Mouse (Mus musculus) embryonic facial prominence, embryonic 10.5 days (tissue): ENCODE data around the gene Gga2. TPM values are rescaled to one million over a fixed set of nuclear protein-coding genes. Genes with fewer than 3 reads are reported as not detected.

Source experiments
- DNase-seq: peaks from one replicate; pipeline ENCODE4 v3.0.0-alpha.2; 2017; ENCODE audit warnings: low spot score
- H3K27ac ChIP-seq: fragments of 300-500 bp; sonication (generic); replicated peaks from 2 replicates; pipeline ENCODE4 v1.5.1; 2016; ENCODE audit warnings: mild to moderate bottlenecking
- H3K27me3 ChIP-seq: fragments of 300-500 bp; sonication (generic); replicated peaks from 2 replicates; pipeline ENCODE4 v1.6.1; 2016; ENCODE audit warnings: low read depth, mild to moderate bottlenecking; ENCODE audit not compliant: poor library complexity, severe bottlenecking
- H3K36me3 ChIP-seq: fragments of 300-500 bp; sonication (generic); replicated peaks from 2 replicates; pipeline ENCODE4 v1.6.1; 2016; ENCODE audit warnings: mild to moderate bottlenecking, moderate library complexity
- H3K4me1 ChIP-seq: fragments of 300-500 bp; sonication (generic); 2 replicates; pipeline ENCODE4 v1.6.1; 2016
- H3K4me3 ChIP-seq: fragments of 300-500 bp; sonication (generic); 2 replicates; pipeline ENCODE4 v1.5.1; 2016; ENCODE audit warnings: mild to moderate bottlenecking, moderate library complexity
- H3K9me3 ChIP-seq: fragments of 300-500 bp; sonication (generic); 2 replicates; pipeline ENCODE4 v1.6.1; 2016; ENCODE audit warnings: mild to moderate bottlenecking
- WGBS: fragments of 180-500 bp; shearing (Covaris S2); methylation state at CpG from one replicate; pipeline ENCODE4 v1.1.7; 2016; 5-methylcytosine and 5-hydroxymethylcytosine counted together
- polyA plus RNA-seq: library from polyadenylated mRNA; unstranded; fragments of >200 nt; fragmentation: Nextera tagmentation; extraction: Ambion mirVana; gene quantifications from 2 replicates; pipeline ENCODE4 v1.2.1, GENCODE M21; 2016

Gene Gga2
- 111 and 124 TPM in 2 replicates for polyA plus RNA-seq

DNA sequence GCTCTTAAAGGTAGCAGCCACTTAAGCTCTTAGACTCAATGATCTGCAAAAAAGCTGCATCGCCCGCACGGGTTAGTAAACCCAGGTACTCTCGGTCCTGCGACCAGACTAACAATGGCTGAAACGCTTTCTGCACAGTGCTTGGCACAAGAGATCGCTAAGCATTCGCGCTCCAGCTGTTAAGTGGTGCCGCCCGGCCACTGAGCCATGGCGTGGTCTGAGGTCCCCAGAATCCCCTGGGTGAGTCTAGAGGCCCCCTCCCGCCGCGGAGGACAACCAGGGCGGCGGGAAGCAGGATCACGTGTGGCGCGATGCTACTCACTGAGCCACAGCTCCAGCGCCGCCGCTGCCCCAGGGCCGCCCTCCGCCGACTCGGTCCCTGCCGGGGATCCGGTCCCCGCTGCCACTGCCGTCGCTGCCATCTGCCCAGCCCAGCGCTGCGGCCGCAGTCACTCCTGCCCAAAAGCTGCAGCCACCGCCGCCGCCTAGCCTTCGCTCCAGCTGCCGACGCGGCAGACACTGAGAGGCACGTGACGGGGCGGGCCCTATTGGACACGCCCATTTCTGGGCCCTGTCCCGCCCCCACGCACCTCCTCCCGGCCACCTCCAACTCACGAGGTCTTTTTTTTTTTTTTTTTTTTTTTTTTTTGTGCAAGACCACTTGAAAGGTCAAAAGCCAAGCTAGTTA lies at the start of gene Gga2:
TSS of gene Gga2 (minus strand) at position 556 of the 688 bp plus-strand sequence.
- Histone ChIP-seq H3K36me3 (peaks cover 29% of the 10 kb centered on the region), H3K27ac (peak within 1 kb of the TSS; percentile 95), H3K9me3 (no peaks in the 10 kb centered on the region), H3K27me3 (no peaks in the 10 kb centered on the region), H3K4me1 (peaks cover 38% of the 10 kb centered on the region), H3K4me3 (peak within 1 kb of the TSS; percentile 87)
- WGBS, result under 1% methylated on average over 50 of the region's 50 CpGs
- DNase-seq, result peak; percentile 93

DNA sequence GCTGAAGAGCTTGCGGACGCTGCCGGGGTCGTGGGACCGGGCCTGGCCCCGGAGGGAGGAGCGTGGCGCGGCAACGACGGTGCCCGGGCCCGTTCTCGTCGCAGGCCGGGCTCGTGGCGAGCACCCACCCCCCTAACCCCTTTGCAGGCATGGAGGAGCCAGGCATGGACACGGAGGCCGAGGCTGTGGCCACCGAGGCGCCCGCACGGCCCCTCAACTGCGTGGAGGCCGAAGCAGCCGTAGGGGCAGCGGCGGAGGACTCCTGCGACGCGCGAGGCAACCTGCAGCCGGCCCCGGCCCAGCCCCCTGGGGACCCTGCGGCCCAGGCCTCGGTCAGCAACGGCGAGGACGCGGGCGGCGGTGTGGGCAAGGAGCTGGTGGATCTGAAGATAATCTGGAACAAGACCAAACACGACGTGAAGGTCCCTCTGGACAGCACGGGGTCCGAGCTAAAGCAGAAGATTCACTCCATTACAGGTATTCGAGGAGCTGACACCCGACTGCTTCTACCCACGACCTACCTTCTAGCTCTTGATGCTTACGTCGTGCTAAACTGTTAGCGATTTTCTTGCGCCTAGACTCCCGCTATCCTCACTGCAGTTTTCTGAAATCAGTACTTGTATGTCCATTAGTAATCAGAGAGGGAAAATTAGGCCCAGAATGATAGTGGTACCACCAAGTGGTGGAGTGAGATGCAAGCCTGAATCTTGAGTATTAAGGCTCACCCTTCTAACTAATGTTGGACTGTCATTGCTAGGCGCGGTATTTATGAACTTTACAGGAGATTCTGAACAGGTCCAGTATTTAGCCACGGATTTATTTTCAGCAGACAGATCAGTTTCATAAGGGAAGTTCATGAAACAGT lies 46.7 kb upstream of the Gga2 start:
- Histone ChIP-seq H3K27me3 (no peaks in the 10 kb centered on the region), H3K4me1 (peaks cover 29% of the 10 kb centered on the region), H3K4me3 (peak overlapping the region; percentile 99), H3K27ac (peak overlapping the region; percentile 93), H3K36me3 (peaks cover 46% of the 10 kb centered on the region), H3K9me3 (no peaks in the 10 kb centered on the region)
- WGBS, result 1% methylated on average over 58 of the region's 58 CpGs
- DNase-seq, result no peak

DNA sequence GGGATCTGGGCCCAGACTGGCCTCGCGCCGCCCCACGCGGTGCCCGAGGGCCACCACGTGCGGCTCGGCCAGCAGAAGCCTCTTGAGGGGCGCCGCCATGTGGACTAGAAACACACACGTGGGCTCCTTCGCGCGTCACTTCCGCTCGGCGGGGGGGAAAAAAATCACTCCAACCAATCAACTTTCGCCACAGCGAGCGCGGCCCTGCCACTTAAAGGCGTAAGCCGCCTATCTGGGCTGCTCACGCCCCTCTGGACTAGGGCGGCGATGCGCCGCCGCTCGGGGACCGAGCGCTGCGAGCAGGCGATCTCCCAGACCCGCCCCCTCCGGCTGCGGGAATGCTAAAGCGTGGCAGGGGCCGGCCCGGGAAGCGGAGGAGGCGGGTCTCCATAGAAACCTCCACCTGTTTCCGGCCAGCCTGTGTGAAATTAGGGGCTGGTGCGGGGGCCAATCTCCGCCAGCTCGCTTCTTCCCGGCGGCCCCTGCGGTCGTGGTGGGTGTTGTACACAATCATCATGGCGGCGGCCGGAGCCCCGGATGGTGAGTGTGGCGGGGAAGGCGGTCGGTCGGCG lies 46.0 kb upstream of the Gga2 start, which contains the start of the genes Ubfd1 and Ears2:
TSS of gene Ubfd1 (plus strand) at position 231 of the 572 bp plus-strand sequence.
TSS of gene Ears2 (minus strand) at position 319 of the 572 bp plus-strand sequence.
- no peaks in the 10 kb centered on the region for H3K27me3 ChIP-seq
- H3K27ac ChIP-seq, result peak within 1 kb of the TSS; percentile 93
- peaks cover 29% of the 10 kb centered on the region for H3K4me1 ChIP-seq
- WGBS, result under 1% methylated on average over 60 of the region's 60 CpGs
- DNase-seq, result peak; percentile 97
- H3K4me3 ChIP-seq, result peak within 1 kb of the TSS; percentile 99
- H3K9me3 ChIP-seq, result no peaks in the 10 kb centered on the region
- peaks cover 46% of the 10 kb centered on the region for H3K36me3 ChIP-seq

DNA sequence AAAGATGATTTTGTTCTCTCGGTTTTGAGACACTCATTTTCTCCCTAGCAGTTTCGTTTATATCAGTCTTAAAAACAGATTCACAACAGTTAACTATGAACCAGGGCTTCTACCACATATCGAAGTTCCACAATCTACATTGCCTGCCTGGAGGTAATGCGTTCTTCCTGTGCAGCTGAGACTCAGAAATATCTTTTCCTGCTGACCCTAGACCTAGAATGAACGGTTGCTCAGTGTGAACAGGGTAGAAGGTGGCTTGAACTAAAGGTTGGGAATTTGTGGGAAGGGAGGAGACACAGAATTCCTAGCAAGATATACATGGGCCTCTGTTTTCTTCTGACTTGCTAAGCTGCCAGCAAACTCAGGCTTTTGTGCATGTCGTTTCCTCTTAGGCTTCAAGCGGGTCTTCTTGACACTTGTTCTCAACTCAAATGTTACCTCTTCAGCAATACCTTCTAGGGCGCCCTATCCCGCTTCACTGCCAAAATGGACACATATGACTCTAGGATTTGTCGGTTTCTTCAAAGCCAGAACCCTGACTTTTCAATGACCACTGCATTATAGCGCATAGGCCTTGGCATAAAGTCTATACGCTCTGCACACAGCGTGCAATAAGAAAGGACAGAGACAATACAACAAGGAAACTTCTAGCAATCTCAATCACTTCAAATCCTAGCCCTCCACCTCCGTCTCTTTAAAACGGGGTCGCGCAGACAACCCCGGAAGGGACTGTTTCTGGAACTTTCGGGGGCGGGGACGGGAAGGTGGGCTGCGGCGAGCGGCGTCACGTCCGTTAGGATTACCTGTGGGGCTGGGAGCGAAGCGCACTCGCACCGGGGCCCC lies 45.3 kb upstream of the Gga2 start:
- no peaks in the 10 kb centered on the region for H3K27me3 ChIP-seq
- 22% methylated on average over 31 of the region's 31 CpGs for WGBS

DNA sequence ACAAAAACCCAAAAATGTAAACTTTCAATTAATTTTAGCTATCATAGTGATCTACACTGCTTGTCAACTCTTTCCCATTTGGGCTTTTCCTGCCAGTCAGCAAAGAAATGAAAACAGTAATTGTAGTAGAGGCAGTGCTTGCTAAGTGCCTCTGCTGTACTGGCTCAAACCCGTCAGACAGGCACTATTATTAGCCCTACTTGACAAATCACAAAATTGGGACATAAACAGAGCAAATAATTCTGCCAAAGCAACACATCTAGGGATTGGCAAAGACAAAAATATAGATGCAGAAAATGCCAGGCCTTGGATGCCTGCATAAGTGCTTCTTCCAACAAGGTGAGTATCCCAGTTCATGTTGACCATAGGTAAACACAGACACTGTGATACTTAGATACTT lies 44.6 kb upstream of the Gga2 start:
- no peaks in the 10 kb centered on the region for H3K27me3 ChIP-seq
- 73% methylated on average over 1 of the region's 1 CpGs for WGBS
- peak overlapping the region; percentile 99 for H3K4me3 ChIP-seq
- peaks cover 29% of the 10 kb centered on the region for H3K4me1 ChIP-seq
- H3K36me3 ChIP-seq, result peaks cover 46% of the 10 kb centered on the region
- no peak for DNase-seq
- no peak overlapping the region for H3K27ac ChIP-seq
- H3K9me3 ChIP-seq, result no peaks in the 10 kb centered on the region

More for the DNA sequence above, 45.3 kb upstream of the Gga2 start:
- Histone ChIP-seq H3K9me3 (no peaks in the 10 kb centered on the region), H3K4me3 (peak overlapping the region; percentile 99), H3K36me3 (peaks cover 46% of the 10 kb centered on the region), H3K4me1 (peaks cover 29% of the 10 kb centered on the region), H3K27ac (peak overlapping the region; percentile 93)
- DNase-seq, result no peak

DNA sequence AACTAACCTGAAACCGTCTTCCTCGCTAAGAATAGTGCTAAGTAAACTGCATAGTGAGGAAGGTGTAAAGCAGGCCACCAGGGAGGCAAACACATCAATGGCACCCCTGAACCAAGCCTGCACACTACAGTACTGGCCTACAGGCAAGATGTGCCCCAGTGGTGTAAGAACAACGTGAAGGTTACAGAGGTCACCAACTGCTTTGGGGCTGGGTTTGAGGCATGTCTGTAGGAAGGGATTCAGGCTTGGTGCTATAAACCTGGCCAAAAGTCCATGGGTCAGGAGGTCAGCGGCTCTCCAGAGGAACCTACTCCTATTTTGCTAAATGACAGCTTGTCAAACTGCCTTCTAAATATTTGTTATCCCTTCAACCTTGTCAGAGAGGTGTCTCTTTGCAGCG lies 35.6 kb upstream of the Gga2 start:
- 85% methylated on average over 5 of the region's 5 CpGs for WGBS
- Histone ChIP-seq H3K36me3 (peaks cover 90% of the 10 kb centered on the region), H3K4me1 (no peaks in the 10 kb centered on the region), H3K27me3 (no peaks in the 10 kb centered on the region), H3K4me3 (no peak overlapping the region), H3K27ac (no peak overlapping the region), H3K9me3 (no peaks in the 10 kb centered on the region)
- DNase-seq, result no peak

DNA sequence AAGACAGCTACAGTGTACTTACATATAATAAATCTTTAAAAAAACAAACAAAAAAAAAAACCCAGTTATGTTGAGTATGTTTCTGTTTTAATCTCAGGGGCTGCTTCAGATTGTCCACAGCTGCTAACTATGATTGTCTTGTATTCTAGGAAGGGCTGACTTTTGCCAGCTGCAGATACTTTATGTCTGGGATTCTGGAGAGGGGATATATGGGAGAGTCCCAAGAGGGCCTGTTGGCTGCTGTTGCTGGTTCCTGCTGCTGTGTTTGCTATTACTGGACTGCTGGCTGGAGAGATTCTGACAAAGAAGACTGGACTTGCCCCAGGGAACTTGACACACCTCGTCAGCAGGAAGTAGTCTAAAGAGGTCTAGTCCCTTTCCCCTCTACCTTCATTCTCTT lies 29.8 kb upstream of the Gga2 start:
- no peak for DNase-seq
- Histone ChIP-seq H3K9me3 (no peaks in the 10 kb centered on the region), H3K36me3 (peaks cover 85% of the 10 kb centered on the region), H3K27me3 (no peaks in the 10 kb centered on the region), H3K4me1 (no peaks in the 10 kb centered on the region), H3K4me3 (no peak overlapping the region), H3K27ac (no peak overlapping the region)
- WGBS, result 82% methylated on average over 1 of the region's 1 CpGs

DNA sequence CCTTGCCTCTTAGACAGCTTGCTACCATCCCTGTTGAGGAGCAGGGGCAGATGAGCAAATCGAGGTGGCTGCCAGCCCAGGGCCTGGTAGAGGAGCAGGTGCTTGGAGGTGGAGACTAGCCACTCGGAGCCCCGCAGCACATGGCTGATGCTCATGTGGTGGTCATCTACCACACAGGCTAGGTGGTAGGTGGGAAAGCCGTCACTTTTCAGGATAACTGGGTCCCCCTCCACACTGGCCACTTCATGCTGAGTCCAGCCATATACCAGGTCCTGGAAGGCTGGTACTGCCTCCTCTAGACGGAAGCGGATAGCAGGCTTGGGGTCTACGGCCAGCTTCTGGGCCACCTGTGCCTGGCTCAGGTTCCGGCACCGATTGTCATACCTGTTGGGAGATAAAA lies 27.2 kb upstream of the Gga2 start:
- DNase-seq, result no peak
- Histone ChIP-seq H3K36me3 (peaks cover 72% of the 10 kb centered on the region), H3K4me3 (no peak overlapping the region), H3K27me3 (no peaks in the 10 kb centered on the region), H3K9me3 (no peaks in the 10 kb centered on the region), H3K27ac (no peak overlapping the region), H3K4me1 (no peaks in the 10 kb centered on the region)
- 92% methylated on average over 9 of the region's 9 CpGs for WGBS

DNA sequence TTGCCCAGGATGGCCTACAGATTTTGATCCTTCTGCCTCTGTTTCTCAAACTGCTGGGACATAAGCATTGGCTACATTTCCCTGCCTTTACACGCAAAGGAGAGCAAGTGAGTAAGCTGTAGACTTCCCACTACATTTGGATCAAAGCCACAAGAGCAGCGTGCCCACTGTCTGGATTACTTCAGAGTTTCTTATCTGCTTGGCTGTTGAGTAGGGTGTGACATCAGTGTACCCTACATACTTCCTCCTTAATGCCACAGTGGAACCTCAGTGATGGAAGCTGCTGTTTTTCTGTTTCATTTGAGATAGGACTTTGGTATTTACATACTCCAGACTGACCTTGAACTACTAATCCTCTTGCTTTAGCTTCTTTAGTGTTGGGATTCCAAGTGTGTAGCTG lies 25.8 kb upstream of the Gga2 start:
- no peaks in the 10 kb centered on the region for H3K4me1 ChIP-seq
- WGBS, result 91% methylated on average over 2 of the region's 2 CpGs
- H3K27ac ChIP-seq, result no peak overlapping the region
- DNase-seq, result no peak
- H3K4me3 ChIP-seq, result no peak overlapping the region
- H3K36me3 ChIP-seq, result peaks cover 72% of the 10 kb centered on the region
- no peaks in the 10 kb centered on the region for H3K9me3 ChIP-seq
- H3K27me3 ChIP-seq, result no peaks in the 10 kb centered on the region

DNA sequence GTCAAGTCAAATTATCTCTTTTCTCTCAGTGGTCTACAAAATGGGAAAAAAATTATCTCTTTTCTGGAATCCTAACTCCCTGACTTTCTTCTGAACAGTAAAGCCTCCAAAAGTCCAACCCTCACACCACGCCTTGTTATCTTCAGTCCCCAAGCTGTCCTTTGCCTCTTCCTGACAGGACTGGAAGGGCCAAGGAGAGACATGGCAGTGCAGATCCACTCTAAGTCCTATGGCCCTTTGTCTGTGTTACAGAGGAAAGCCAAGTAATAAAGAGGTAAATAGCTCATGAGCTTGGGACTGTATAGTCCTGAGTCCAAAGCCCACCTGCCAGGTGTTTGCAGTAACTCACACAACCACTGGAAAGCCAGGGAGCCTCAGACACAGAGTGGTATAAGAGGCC lies 24.7 kb upstream of the Gga2 start:
- Histone ChIP-seq H3K36me3 (peaks cover 74% of the 10 kb centered on the region), H3K9me3 (no peaks in the 10 kb centered on the region), H3K4me1 (no peaks in the 10 kb centered on the region), H3K27me3 (no peaks in the 10 kb centered on the region), H3K4me3 (no peak overlapping the region), H3K27ac (no peak overlapping the region)
- no peak for DNase-seq
- 95% methylated on average over 1 of the region's 1 CpGs for WGBS

DNA sequence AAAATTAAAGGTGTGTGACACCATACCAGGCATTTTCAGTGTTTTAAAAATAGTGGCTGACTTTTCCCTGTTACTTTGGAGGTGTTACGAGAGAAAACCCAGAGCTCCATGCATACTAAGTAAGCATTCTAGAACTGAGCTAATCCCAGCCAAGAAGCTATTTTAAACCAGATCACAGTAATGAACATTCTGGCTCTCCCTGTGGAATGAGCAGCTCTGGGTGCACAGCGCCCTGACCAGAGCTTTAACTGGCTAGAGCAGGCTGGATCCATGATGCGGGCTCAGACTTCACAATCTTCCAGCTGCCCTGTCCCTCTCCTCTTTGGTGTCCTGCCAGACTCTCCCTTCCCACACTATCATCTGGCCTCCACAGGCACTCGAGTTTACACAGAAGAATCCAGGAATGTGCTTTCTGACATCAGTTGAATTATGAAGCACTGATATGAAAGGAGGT lies 24.2 kb upstream of the Gga2 start:
- no peak for DNase-seq
- 91% methylated on average over 4 of the region's 4 CpGs for WGBS
- Histone ChIP-seq H3K36me3 (peaks cover 74% of the 10 kb centered on the region), H3K4me1 (no peaks in the 10 kb centered on the region), H3K27me3 (no peaks in the 10 kb centered on the region), H3K27ac (no peak overlapping the region), H3K4me3 (no peak overlapping the region), H3K9me3 (no peaks in the 10 kb centered on the region)

DNA sequence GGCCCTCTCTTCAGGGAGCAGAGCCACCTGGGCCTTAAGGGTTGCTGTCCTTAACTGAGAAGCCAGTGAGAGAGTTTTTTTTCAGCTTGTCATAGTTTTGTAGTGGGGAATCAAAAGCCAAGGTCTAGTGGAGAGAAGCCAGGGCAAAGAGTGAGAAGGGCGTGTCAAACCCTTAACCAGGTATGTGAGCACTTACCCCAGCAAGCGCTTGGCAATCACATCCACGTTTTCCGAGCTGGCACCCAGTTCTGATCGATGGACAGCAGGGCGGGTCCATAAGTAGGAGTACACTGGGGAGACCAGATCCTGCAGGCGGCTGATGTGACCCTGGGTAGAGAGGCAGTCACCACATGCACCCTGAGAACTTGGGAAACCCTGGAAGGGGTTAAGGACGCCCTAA lies 23.1 kb upstream of the Gga2 start:
- Histone ChIP-seq H3K9me3 (no peaks in the 10 kb centered on the region), H3K27me3 (no peaks in the 10 kb centered on the region), H3K27ac (no peak overlapping the region), H3K36me3 (peaks cover 78% of the 10 kb centered on the region), H3K4me1 (no peaks in the 10 kb centered on the region), H3K4me3 (no peak overlapping the region)
- 83% methylated on average over 8 of the region's 8 CpGs for WGBS
- no peak for DNase-seq
